ENCODE assay signal across 11 mouse cellular contexts in genomic region chr11:26640314-26640785, GRCm38 (mm10). TPM values are rescaled to one million over a fixed set of nuclear protein-coding genes. Genes with fewer than 3 reads are reported as not detected.
A peak's percentile ranks its signal among the peaks of the same experiment; 100 is the strongest.
DNase-seq lines count a peak whose midpoint lies in the region; ATAC-seq and TF ChIP-seq lines count a peak whose summit lies in the region.
"Had no signal": no experiment of that assay in that cellular context is flagged by ENCODE, and none has a peak within 500 bp of the region (broad histone marks: within the 10 kb centered on the region; RNA-seq: fewer than 3 reads in every experiment).

No protein-coding gene starts in this region.

- TF ChIP-seq CTCF in Patski (IDR thresholded peaks at IDR 0.05), result no peak
- TF ChIP-seq CTCF in liver, embryonic 14.5 days (IDR thresholded peaks at IDR 0.05; ENCODE audit: low read depth), result no peak
- TF ChIP-seq CTCF in spleen, adult 2 months (IDR thresholded peaks at IDR 0.05; ENCODE audit: extremely low read depth, insufficient read depth, insufficient read length, insufficient replicate concordance), result no peak

- no peak for TF ChIP-seq POLR2A in spleen, adult 2 months (IDR thresholded peaks at IDR 0.05; ENCODE audit: low read depth, low read length)

- no peak overlapping the region for H3K9ac ChIP-seq in liver, embryonic 14.5 days (replicated peaks)
- H3K9ac ChIP-seq: midbrain, embryonic 15.5 days had no signal

- peaks cover 10% of the 10 kb centered on the region for H3K27me3 ChIP-seq in Patski
- H3K27me3 ChIP-seq in liver, embryonic 14.5 days (ENCODE audit: control insufficient read depth, insufficient read depth, low read length), result no peaks in the 10 kb centered on the region
- no peaks in the 10 kb centered on the region for H3K27me3 ChIP-seq in spleen, adult 2 months (ENCODE audit: control insufficient read depth, insufficient read depth, low read length)
- H3K27me3 ChIP-seq: midbrain, embryonic 15.5 days had no signal

- no peaks in the 10 kb centered on the region for H3K4me1 ChIP-seq in liver, embryonic 14.5 days (replicated peaks; ENCODE audit: control insufficient read depth in 2 of 2, insufficient read depth in 2 of 2, low read length in 1 of 2)
- H3K4me1 ChIP-seq in spleen, adult 2 months (ENCODE audit: control insufficient read depth, insufficient read depth, insufficient read length), result no peaks in the 10 kb centered on the region
- H3K4me1 ChIP-seq: midbrain, embryonic 15.5 days had no signal

- no peak for TF ChIP-seq EP300 in liver, embryonic 14.5 days (IDR thresholded peaks at IDR 0.05; ENCODE audit: low read depth)

- 15% methylated on average over 8 of the region's 8 CpGs for WGBS in liver, embryonic 14.5 days (ENCODE audit: insufficient replicate concordance)
- WGBS in spleen, adult 2 months, result 3% methylated on average over 8 of the region's 8 CpGs

- H3K9me3 ChIP-seq in liver, embryonic 14.5 days (ENCODE audit: control insufficient read depth, low read length), result no peaks in the 10 kb centered on the region
- H3K9me3 ChIP-seq: midbrain, embryonic 15.5 days had no signal

- DNase-seq in left cerebral cortex, postnatal 25 days (ENCODE audit: low spot score in 2 of 2), result peak; percentile 3 to 23
- DNase-seq in left cerebral cortex, adult 8-10 months (ENCODE audit: low spot score in 2 of 2), result no peak
- no peak for DNase-seq in Patski (ENCODE audit: low read depth, low spot score)
- peak in 2 of 3 experiments; percentile 9 to 36 for DNase-seq in liver, embryonic 14.5 days (ENCODE audit: low read depth in 3 of 3, low spot score in 3 of 3)
- peak; percentile 48 to 55 for DNase-seq in spleen, adult 2 months (ENCODE audit: low read depth in 1 of 2, low spot score in 2 of 2)
- DNase-seq in frontal cortex, postnatal 10 days (ENCODE audit: low spot score in 2 of 2), result no peak
- DNase-seq in urinary bladder, postnatal 10 days (ENCODE audit: low spot score), result no peak

- in situ Hi-C loops in Patski (cut with MboI; ENCODE audit: low pct_unique_long_range_greater_than_20kb), result no loop called here

- CTCF ChIA-PET in Patski (lab: Charles Lee), result no interaction called here

- intact Hi-C loops in left cerebral cortex, postnatal 25 days (cut with DNase I), result no loop called here

- ATAC-seq in Patski, result peak; percentile 78
- ATAC-seq in liver, embryonic 14.5 days (ENCODE audit: insufficient read depth), result peak; percentile 69
- ATAC-seq in frontal cortex, adult (ENCODE audit: low TSS enrichment), result no peak
- ATAC-seq: midbrain, embryonic 15.5 days had no signal

- H3K27ac ChIP-seq in liver, embryonic 14.5 days, result no peak overlapping the region
- H3K27ac ChIP-seq in spleen, adult 2 months (ENCODE audit: insufficient read depth, low read length), result peak overlapping the region; percentile 28; the same call in 1 of the 2 replicates
- H3K27ac ChIP-seq: midbrain, embryonic 15.5 days had no signal

- H3K36me3 ChIP-seq in liver, embryonic 14.5 days (replicated peaks; ENCODE audit: control insufficient read depth, insufficient read depth, low read depth), result no peaks in the 10 kb centered on the region
- no peaks in the 10 kb centered on the region for H3K36me3 ChIP-seq in spleen, adult 2 months (ENCODE audit: control insufficient read depth, insufficient read depth, low read length)
- H3K36me3 ChIP-seq: midbrain, embryonic 15.5 days had no signal

- POLR2A ChIA-PET in Patski (lab: Charles Lee), result no interaction called here

- H3K4me2 ChIP-seq in liver, embryonic 14.5 days (ENCODE audit: low read depth), result no peak overlapping the region; the same call in 1 of the 2 replicates
- H3K4me2 ChIP-seq: midbrain, embryonic 15.5 days had no signal

- H3K4me3 ChIP-seq in liver, embryonic 14.5 days (ENCODE audit: insufficient read depth in 1 of 2, low read depth in 2 of 2, low read length in 2 of 2), result no peak overlapping the region
- H3K4me3 ChIP-seq in spleen, adult 2 months (ENCODE audit: extremely low read depth, insufficient read depth, insufficient read length), result peak overlapping the region; percentile 9; the same call in 1 of the 2 replicates
- H3K4me3 ChIP-seq: midbrain, embryonic 15.5 days had no signal

RNA-seq across cellular contexts. Expression of gene Vrk2, which starts 46.6 kb away (rescaled TPM):
- 1 to 10 TPM; 2.4 to 3.7 TPM for total RNA-seq in left cerebral cortex, postnatal 25 days (2021)
- total RNA-seq in left cerebral cortex, adult 8-10 months (2022), result 1 to 10 TPM; 2.5 to 4.6 (median 3.7) TPM
- polyA plus RNA-seq in Patski (2021), result 15.5 TPM
- polyA plus RNA-seq in liver, embryonic 14.5 days (2012; rRNA removed), result 5.2 and 10.5 TPM in 2 replicates
- polyA plus RNA-seq in liver, embryonic 14.5 days (2014; fragmentation: Nextera tagmentation; extraction: Ambion mirVana), result 23.0 and 24.9 TPM in 2 replicates
- 2.5 and 4.8 TPM in 2 replicates for polyA plus RNA-seq in spleen, adult 2 months (2012; rRNA removed)

RNA-seq across cellular contexts. Expression of gene Gm6899, which starts 47.3 kb away (rescaled TPM):
- not detected for total RNA-seq in left cerebral cortex, postnatal 25 days (2021)
- total RNA-seq in left cerebral cortex, adult 8-10 months (2022), result not detected
- not detected for polyA plus RNA-seq in Patski (2021)
- not detected in 2 replicates for polyA plus RNA-seq in liver, embryonic 14.5 days (2012; rRNA removed)
- 0.25 TPM in 1 of 2 replicates, not detected in the other for polyA plus RNA-seq in liver, embryonic 14.5 days (2014; fragmentation: Nextera tagmentation; extraction: Ambion mirVana)
- polyA plus RNA-seq in spleen, adult 2 months (2012; rRNA removed), result not detected in 2 replicates
- total RNA-seq: layer of hippocampus, postnatal 10 days had no signal
- polyA plus RNA-seq: gonadal fat pad, adult 2 months; midbrain, embryonic 15.5 days had no signal

Comparison
In these comparisons a context has a peak if more than half of its experiments do, and no peak if none do; other contexts are left out.
1. DNase-seq: peak in left cerebral cortex, postnatal 25 days (2 of 2), liver, embryonic 14.5 days (2 of 3) and spleen, adult 2 months (2 of 2); none in left cerebral cortex, adult 8-10 months (0 of 2), Patski (single experiment), frontal cortex, postnatal 10 days (0 of 2) and urinary bladder, postnatal 10 days (single experiment).